Mouse (Mus musculus) kidney, postnatal 0 days (tissue): Measurements from ENCODE around the gene Gpr157. TPM values are rescaled to one million over a fixed set of nuclear protein-coding genes. Genes with fewer than 3 reads are reported as not detected.

Experiments
- ATAC-seq: fragments of 200-750 bp; cut with Nextera tagmentation; replicated peaks from 2 replicates; pipeline ENCODE4 v1.8.0; 2017; ENCODE audit warnings: low read depth, moderate number of reproducible peaks, moderate TSS enrichment, moderate library complexity; ENCODE audit not compliant: low FRiP score
- DNase-seq: peaks from one replicate; pipeline ENCODE4 v3.0.0-alpha.2; 2016; ENCODE audit warnings: low spot score
- H3K27ac ChIP-seq: fragments of 300-500 bp; sonication (generic); 2 replicates; pipeline ENCODE4 v1.5.1; 2014; ENCODE audit warnings: mild to moderate bottlenecking
- H3K27me3 ChIP-seq: fragments of 300-500 bp; sonication (generic); 2 replicates; pipeline ENCODE4 v1.6.1; 2014; ENCODE audit warnings: low read length, mixed read lengths; ENCODE audit not compliant: insufficient read depth
- H3K36me3 ChIP-seq: fragments of 300-500 bp; sonication (generic); 2 replicates; pipeline ENCODE4 v1.6.1; 2014; ENCODE audit warnings: low read length, mixed read lengths; ENCODE audit not compliant: insufficient read depth
- H3K4me1 ChIP-seq: fragments of 300-500 bp; sonication (generic); replicated peaks from 2 replicates; pipeline ENCODE4 v1.6.1; 2014; ENCODE audit warnings: antibody characterized with exemption, low read length, mixed read lengths; ENCODE audit not compliant: insufficient read depth
- H3K4me2 ChIP-seq: fragments of 300-500 bp; sonication (generic); 2 replicates; pipeline ENCODE4 v1.6.1; 2014; ENCODE audit warnings: mild to moderate bottlenecking, low read length, moderate library complexity, mixed read lengths
- H3K4me3 ChIP-seq: fragments of 300-500 bp; sonication (generic); replicated peaks from 2 replicates; pipeline ENCODE4 v1.5.1; 2014; ENCODE audit warnings: low read depth, low read length
- H3K9ac ChIP-seq: fragments of 300-500 bp; sonication (generic); 2 replicates; pipeline ENCODE4 v1.6.1; 2014; ENCODE audit warnings: low read depth, low read length
- H3K9me3 ChIP-seq: fragments of 300-500 bp; sonication (generic); replicated peaks from 2 replicates; pipeline ENCODE4 v1.6.1; 2016; ENCODE audit warnings: low read length, inconsistent platforms, mixed read lengths
- CTCF ChIP-seq: IDR thresholded peaks from 2 replicates; pipeline ENCODE4 v1.5.1; 2016; ENCODE audit warnings: antibody characterized with exemption, low read depth, mild to moderate bottlenecking, moderate library complexity
- WGBS: fragments of 180-500 bp; shearing (Covaris S2); extraction: QIAGEN DNeasy Blood & Tissue Kit; methylation state at CpG from one replicate; pipeline ENCODE4 v1.1.7; 2014; 5-methylcytosine and 5-hydroxymethylcytosine counted together
- microRNA counts: library from miRNA; unstranded; fragments of <30 nt; microRNA quantifications from one replicate; lab custom pipeline; 2015
- microRNA-seq: library from miRNA; unstranded; fragments of <30 nt; microRNA quantifications from one replicate; pipeline ENCODE4, GENCODE M21; 2016
- polyA plus RNA-seq: library from polyadenylated mRNA; unstranded; fragments of >200 nt; fragmentation: Nextera tagmentation; extraction: Ambion mirVana; gene quantifications from 2 replicates; pipeline ENCODE4 v1.2.1, GENCODE M21; 2015

Gpr157 gene
- polyA plus RNA-seq, 1 experiment from 2014 or later: 0.18 TPM

GRCm38 (mm10) chr4:150146286-150146685 lies 59.1 kb downstream of the Gpr157 start:
- Histone ChIP-seq H3K9ac (no peak overlapping the region), H3K4me1 (no peaks in the 10 kb centered on the region)
- 67% methylated on average over 4 of the region's 4 CpGs for WGBS

DNA sequence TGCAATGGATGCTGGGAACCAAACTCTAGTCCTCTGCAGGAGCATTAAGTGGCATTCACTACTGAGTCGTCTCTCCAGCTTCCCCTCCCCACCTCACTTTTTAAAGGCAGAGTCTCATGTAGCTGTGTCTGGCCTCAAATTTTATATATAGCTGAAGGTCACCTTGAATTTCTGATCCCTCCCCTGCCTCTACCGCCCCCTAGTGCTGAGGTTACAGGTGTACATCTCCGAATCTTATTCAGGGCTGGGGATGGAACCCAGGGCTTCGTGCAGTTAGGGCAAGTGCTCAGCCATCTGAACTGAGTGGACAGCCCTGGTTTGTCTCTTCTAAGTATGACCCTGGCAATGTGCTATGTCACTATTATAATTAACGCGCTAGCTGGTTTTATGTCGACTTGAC lies 63.9 kb downstream of the Gpr157 start:
- no peak overlapping the region for H3K4me3 ChIP-seq
- TF ChIP-seq CTCF: peak; percentile 17; the same call in 1 of the 2 replicates
- DNase-seq: no peak
- no peaks in the 10 kb centered on the region for H3K4me1 ChIP-seq
- no peak overlapping the region for H3K4me2 ChIP-seq
- H3K9ac ChIP-seq: no peak overlapping the region
- H3K9me3 ChIP-seq: no peaks in the 10 kb centered on the region
- WGBS: 81% methylated on average over 7 of the region's 7 CpGs
- no peaks in the 10 kb centered on the region for H3K27me3 ChIP-seq
- no peak overlapping the region for H3K27ac ChIP-seq
- H3K36me3 ChIP-seq: no peaks in the 10 kb centered on the region
- no peak for ATAC-seq

More at GRCm38 (mm10) chr4:150146286-150146685, 59.1 kb downstream of the Gpr157 start:
- DNase-seq: no peak
- ATAC-seq: no peak
- no peaks in the 10 kb centered on the region for H3K9me3 ChIP-seq
- H3K4me3 ChIP-seq: no peak overlapping the region
- no peak overlapping the region for H3K4me2 ChIP-seq
- no peaks in the 10 kb centered on the region for H3K36me3 ChIP-seq
- no peak overlapping the region for H3K27ac ChIP-seq
- H3K27me3 ChIP-seq: no peaks in the 10 kb centered on the region
- TF ChIP-seq CTCF: no peak

DNA sequence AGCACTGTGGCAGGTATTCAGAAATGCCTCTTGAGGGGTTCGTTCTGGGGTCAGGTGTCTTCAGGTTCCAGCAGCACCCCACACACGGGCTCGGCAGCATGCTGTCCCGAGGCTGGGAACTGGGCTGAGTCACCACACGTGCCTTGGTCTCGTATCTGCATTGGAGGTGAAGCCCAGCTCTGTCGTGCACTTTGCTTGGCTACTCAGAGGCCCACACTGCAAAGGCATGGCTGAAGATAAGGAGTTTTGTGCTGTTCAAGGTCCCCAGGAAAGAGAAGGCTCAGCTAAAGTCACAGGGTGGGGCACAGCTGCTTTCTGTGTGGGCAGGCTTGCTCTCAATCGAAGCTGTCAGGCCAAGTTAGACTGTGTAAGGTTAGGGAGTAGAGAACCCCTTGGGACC lies 65.3 kb downstream of the Gpr157 start:
- no peak for ATAC-seq
- DNase-seq: no peak
- no peaks in the 10 kb centered on the region for H3K36me3 ChIP-seq
- no peak for TF ChIP-seq CTCF
- H3K4me1 ChIP-seq: no peaks in the 10 kb centered on the region
- no peaks in the 10 kb centered on the region for H3K9me3 ChIP-seq
- H3K27ac ChIP-seq: no peak overlapping the region
- no peak overlapping the region for H3K4me2 ChIP-seq
- no peak overlapping the region for H3K9ac ChIP-seq
- H3K27me3 ChIP-seq: no peaks in the 10 kb centered on the region
- 76% methylated on average over 8 of the region's 8 CpGs for WGBS
- H3K4me3 ChIP-seq: no peak overlapping the region

DNA sequence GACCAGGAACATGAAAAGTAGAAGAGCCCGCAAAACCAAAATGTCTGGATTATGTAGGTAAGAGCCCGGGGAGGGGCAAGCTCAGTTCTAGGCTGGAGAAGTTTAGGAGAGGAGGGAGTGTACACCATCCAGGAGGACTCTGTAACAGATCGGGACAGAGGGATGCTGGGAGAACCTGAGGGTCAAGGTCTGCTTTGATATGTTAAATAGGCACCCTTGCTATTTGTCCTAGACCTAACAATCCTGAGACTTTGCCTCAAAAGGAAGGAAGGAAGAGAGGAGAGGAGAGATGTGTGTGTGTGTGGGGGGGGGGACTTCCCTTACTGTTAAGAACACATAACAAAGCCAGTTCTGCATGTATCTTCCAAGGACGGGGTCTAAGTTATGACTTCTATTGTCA lies 68.1 kb downstream of the Gpr157 start:
- no peaks in the 10 kb centered on the region for H3K36me3 ChIP-seq
- no peaks in the 10 kb centered on the region for H3K9me3 ChIP-seq
- no peak for DNase-seq
- 91% methylated on average over 4 of the region's 4 CpGs for WGBS
- no peak overlapping the region for H3K9ac ChIP-seq
- no peak overlapping the region for H3K4me2 ChIP-seq
- H3K27ac ChIP-seq: no peak overlapping the region
- ATAC-seq: no peak
- H3K4me3 ChIP-seq: no peak overlapping the region
- H3K27me3 ChIP-seq: no peaks in the 10 kb centered on the region
- TF ChIP-seq CTCF: no peak
- H3K4me1 ChIP-seq: no peaks in the 10 kb centered on the region

MicroRNAs within 50 kb of the gene (microRNA counts, 519-probe panel; counts per million panel counts)
- microRNA mmu-miR-34a (lab: Ali Mortazavi, UCI): 330 counts per million, percentile 68 among the panel's probes with 10 or more counts

Small RNAs within 50 kb of the gene (microRNA-seq; reads per million reads assigned to microRNA genes)
- 377 reads per million, percentile 69 among the genes with 10 or more reads in this experiment for gene Mir34a

Other genes starting within 250 kb of the Gpr157 start
- 10.7 and 11.6 TPM in 2 replicates for gene Spsb1, start 132.3 kb upstream of the Gpr157 start, polyA plus RNA-seq
- 27.2 and 27.8 TPM in 2 replicates for gene H6pd, start 78.3 kb upstream of the Gpr157 start, polyA plus RNA-seq
- 8.1 and 9.3 TPM in 2 replicates for gene Slc2a5, start 31.9 kb downstream of the Gpr157 start, polyA plus RNA-seq
- not detected in 2 replicates for gene Slc2a7, start 61.6 kb downstream of the Gpr157 start, polyA plus RNA-seq
- not detected in 2 replicates for gene Car6, start 114.0 kb downstream of the Gpr157 start, polyA plus RNA-seq
- gene Eno1, start 149.4 kb downstream of the Gpr157 start, polyA plus RNA-seq: 1,062 and 1,157 TPM in 2 replicates
- 29.1 and 29.8 TPM in 2 replicates for gene Rere, start 194.3 kb downstream of the Gpr157 start, polyA plus RNA-seq